Mouse (Mus musculus): Measurements from ENCODE around the gene Diras2. TPM values are rescaled to one million over a fixed set of nuclear protein-coding genes. Genes with fewer than 3 reads are reported as not detected.
"Not testable (repeated sequence)": the region's sequence is repeated elsewhere in the genome, so short reads cannot be mapped to it uniquely, and the experiment has no call there.

The Diras2 gene
- total RNA-seq, 2 experiments from 2014 or later = 3.8 to 4.3 TPM

GRCm38 (mm10) chr13:52519425-52519824 is 11.7 kb downstream of the Diras2 start:
- no peak for DNase-seq

- DNase-seq = no peak
Observed at GRCm38 (mm10) chr13:52518377-52518776, 12.7 kb downstream of the Diras2 start.

- no peak for DNase-seq
Observed at GRCm38 (mm10) chr13:52517021-52517420, 14.1 kb downstream of the Diras2 start.

- no peak for DNase-seq
Observed at GRCm38 (mm10) chr13:52516561-52516960, 14.5 kb downstream of the Diras2 start.

- no peak for DNase-seq
Observed at GRCm38 (mm10) chr13:52516051-52516450, 15.0 kb downstream of the Diras2 start.

- DNase-seq = no peak
Observed at GRCm38 (mm10) chr13:52513554-52513953, 17.5 kb downstream of the Diras2 start.

- no peak for DNase-seq
Observed at GRCm38 (mm10) chr13:52512356-52512755, 18.7 kb downstream of the Diras2 start.

GRCm38 (mm10) chr13:52510172-52510880 is 20.8 kb downstream of the Diras2 start:
- no peak for DNase-seq

- DNase-seq = no peak
Observed at GRCm38 (mm10) chr13:52507460-52508293, 23.4 kb downstream of the Diras2 start.

GRCm38 (mm10) chr13:52506822-52507221 is 24.3 kb downstream of the Diras2 start:
- not testable (repeated sequence) for DNase-seq

GRCm38 (mm10) chr13:52505683-52506285 is 25.3 kb downstream of the Diras2 start:
- peak in 1 of 2 experiments; percentile 5 for DNase-seq

- peak in 1 of 2 experiments; percentile 10 for DNase-seq
Observed at GRCm38 (mm10) chr13:52501686-52502085, 29.4 kb downstream of the Diras2 start.

GRCm38 (mm10) chr13:52497029-52497550 is 34.0 kb downstream of the Diras2 start:
- no peak for DNase-seq

GRCm38 (mm10) chr13:52488821-52489220 is 42.3 kb downstream of the Diras2 start:
- DNase-seq = peak; percentile 52 to 59

GRCm38 (mm10) chr13:52484064-52484463 is 47.0 kb downstream of the Diras2 start:
- DNase-seq = no peak

- DNase-seq = peak; percentile 51 to 55
Observed at GRCm38 (mm10) chr13:52481786-52482185, 49.3 kb downstream of the Diras2 start.

- peak in 1 of 2 experiments; percentile 32 for DNase-seq
Observed at GRCm38 (mm10) chr13:52479146-52479545, 51.9 kb downstream of the Diras2 start.

GRCm38 (mm10) chr13:52476998-52477601 is 54.0 kb downstream of the Diras2 start:
- no peak for DNase-seq

- no peak for DNase-seq
Observed at GRCm38 (mm10) chr13:52476222-52476621, 54.9 kb downstream of the Diras2 start.

GRCm38 (mm10) chr13:52475264-52475663 is 55.8 kb downstream of the Diras2 start:
- no peak for DNase-seq

- DNase-seq = no peak
Observed at GRCm38 (mm10) chr13:52474807-52475206, 56.3 kb downstream of the Diras2 start.

Data from adrenal gland, postnatal 36 days (tissue).